Mouse (Mus musculus): ENCODE data around the gene Fam45a. TPM values are rescaled to one million over a fixed set of nuclear protein-coding genes. Genes with fewer than 3 reads are reported as not detected.
"Not testable (repeated sequence)": the region's sequence is repeated elsewhere in the genome, so short reads cannot be mapped to it uniquely, and the experiment has no call there.

The Fam45a gene
- total RNA-seq, 2 experiments from 2014 or later: 34.4 to 46.9 TPM

- DNase-seq (ENCODE audit: low spot score in 2 of 2): peak; percentile 45 to 72
These were observed 26.4 kb downstream of the Fam45a start for GRCm38 (mm10) chr19:60837747-60838146.

- no peak for DNase-seq (ENCODE audit: low spot score in 2 of 2)
These were observed 31.9 kb downstream of the Fam45a start for GRCm38 (mm10) chr19:60843324-60843723.

GRCm38 (mm10) chr19:60845731-60846130 lies 34.3 kb downstream of the Fam45a start:
- no peak for DNase-seq (ENCODE audit: low spot score in 2 of 2)

GRCm38 (mm10) chr19:60860868-60861700 lies 49.7 kb downstream of the Fam45a start, which contains the start of gene Sfxn4:
Gene Sfxn4 (minus strand): TSS chr19:60861479.
- DNase-seq (ENCODE audit: low spot score in 2 of 2): peak; percentile 86 to 90

- not testable (repeated sequence) for DNase-seq (ENCODE audit: low spot score in 2 of 2)
These were observed 54.8 kb downstream of the Fam45a start for GRCm38 (mm10) chr19:60866169-60866568.

- DNase-seq (ENCODE audit: low spot score in 2 of 2): no peak
These were observed 59.1 kb downstream of the Fam45a start for GRCm38 (mm10) chr19:60870489-60870888.

GRCm38 (mm10) chr19:60871366-60871765 lies 60.0 kb downstream of the Fam45a start:
- DNase-seq (ENCODE audit: low spot score in 2 of 2): no peak

GRCm38 (mm10) chr19:60872272-60872671 lies 60.9 kb downstream of the Fam45a start:
- DNase-seq (ENCODE audit: low spot score in 2 of 2): no peak

- DNase-seq (ENCODE audit: low spot score in 2 of 2): peak; percentile 23 to 31
These were observed 62.1 kb downstream of the Fam45a start for GRCm38 (mm10) chr19:60873501-60873900.

GRCm38 (mm10) chr19:60874064-60874694 lies 62.8 kb downstream of the Fam45a start, which contains the start of gene Prdx3:
Gene Prdx3 (minus strand): TSS chr19:60874556.
- DNase-seq (ENCODE audit: low spot score in 2 of 2): peak; percentile 91 to 94

GRCm38 (mm10) chr19:60883129-60883528 lies 71.7 kb downstream of the Fam45a start:
- DNase-seq (ENCODE audit: low spot score in 2 of 2): peak; percentile 37 to 47

Small RNAs within 50 kb of the gene (microRNA-seq; reads per million reads assigned to microRNA genes)
- 0 reads per million in 2 experiments for gene mmu-mir-3084-1

Other genes starting within 250 kb of the Fam45a start
- 10 to 100 TPM; 53.0 to 56.6 TPM for gene Cacul1, start 230.6 kb upstream of the Fam45a start, total RNA-seq (2021)
- 10 to 100 TPM; 26.5 to 27.0 TPM for gene Nanos1, start 55.6 kb upstream of the Fam45a start, total RNA-seq (2021)
- gene Eif3a, start 20.9 kb upstream of the Fam45a start, total RNA-seq (2021): 10 to 100 TPM; 88.5 to 91.0 TPM
- 10 to 100 TPM; 16.2 to 17.3 TPM for gene Sfxn4, start 49.9 kb downstream of the Fam45a start, total RNA-seq (2021)
- gene Prdx3, start 63.0 kb downstream of the Fam45a start, total RNA-seq (2021): 10 to 100 TPM; 71.2 to 75.6 TPM
- 10 to 100 TPM; 12.8 to 14.1 TPM for gene Grk5, start 78.2 kb downstream of the Fam45a start, total RNA-seq (2021)

Measured in left cerebral cortex, adult 18-20 months (tissue).